Mouse (Mus musculus): ENCODE measurements around the gene Spag16. TPM values are rescaled to one million over a fixed set of nuclear protein-coding genes. Genes with fewer than 3 reads are reported as not detected.

The Spag16 gene
- polyA plus RNA-seq, 1 experiment from 2014 or later = 0.70 TPM

GRCm38 (mm10) chr1:70624803-70625460, 798.2 kb downstream of the Spag16 start:
- Histone ChIP-seq H3K4me2 (replicated peaks) (no peak overlapping the region), H3K9ac (no peak overlapping the region), H3K27ac (no peak overlapping the region), H3K4me3 (no peak overlapping the region), H3K9me3 (no peaks in the 10 kb centered on the region), H3K4me1 (no peaks in the 10 kb centered on the region), H3K27me3 (no peaks in the 10 kb centered on the region), H3K36me3 (no peaks in the 10 kb centered on the region)
- WGBS = 72% methylated on average over 5 of the region's 5 CpGs
- no peak for ATAC-seq (ENCODE audit: low FRiP score, low read depth)

- H3K9ac ChIP-seq = no peak overlapping the region
- no peak overlapping the region for H3K27ac ChIP-seq
- H3K4me1 ChIP-seq = no peaks in the 10 kb centered on the region
- H3K36me3 ChIP-seq = no peaks in the 10 kb centered on the region
- no peaks in the 10 kb centered on the region for H3K27me3 ChIP-seq
- 90% methylated on average over 4 of the region's 4 CpGs for WGBS
- no peak overlapping the region for H3K4me2 ChIP-seq (replicated peaks)
- H3K4me3 ChIP-seq = no peak overlapping the region
- no peaks in the 10 kb centered on the region for H3K9me3 ChIP-seq
- ATAC-seq (ENCODE audit: low FRiP score, low read depth) = no peak
Observed at GRCm38 (mm10) chr1:70652719-70653118, 825.9 kb downstream of the Spag16 start.

GRCm38 (mm10) chr1:70692529-70692928, 865.8 kb downstream of the Spag16 start:
- 85% methylated on average over 2 of the region's 2 CpGs for WGBS
- Histone ChIP-seq H3K36me3 (no peaks in the 10 kb centered on the region), H3K9me3 (no peaks in the 10 kb centered on the region), H3K27me3 (no peaks in the 10 kb centered on the region), H3K4me3 (no peak overlapping the region), H3K4me2 (replicated peaks) (no peak overlapping the region), H3K9ac (no peak overlapping the region), H3K27ac (no peak overlapping the region), H3K4me1 (no peaks in the 10 kb centered on the region)
- ATAC-seq (ENCODE audit: low FRiP score, low read depth) = no peak

- Histone ChIP-seq H3K27me3 (no peaks in the 10 kb centered on the region), H3K27ac (no peak overlapping the region), H3K4me3 (no peak overlapping the region), H3K4me2 (replicated peaks) (no peak overlapping the region), H3K36me3 (no peaks in the 10 kb centered on the region), H3K4me1 (no peaks in the 10 kb centered on the region), H3K9ac (no peak overlapping the region), H3K9me3 (no peaks in the 10 kb centered on the region)
- no peak for ATAC-seq (ENCODE audit: low FRiP score, low read depth)
- 78% methylated on average over 5 of the region's 5 CpGs for WGBS
Observed at GRCm38 (mm10) chr1:70700270-70700669, 873.5 kb downstream of the Spag16 start.

DNA sequence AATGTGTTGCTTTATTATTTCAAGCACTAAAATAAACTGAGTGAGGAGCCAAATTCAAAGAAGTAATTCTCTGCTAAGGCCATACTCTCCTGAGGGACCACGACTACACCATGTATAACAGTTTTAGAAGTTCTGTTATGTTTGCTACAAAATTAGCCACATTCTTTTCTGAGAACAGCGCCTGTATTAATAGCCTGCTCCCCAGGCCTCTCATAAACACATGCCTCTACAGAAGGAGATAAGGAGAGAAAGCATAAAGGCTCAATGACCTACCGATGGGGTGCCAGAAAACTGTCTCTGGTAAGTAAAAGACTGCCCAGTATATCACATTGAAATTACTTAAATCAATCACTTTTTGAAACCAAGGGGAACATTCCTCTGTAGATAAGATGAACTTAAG, 877.2 kb downstream of the Spag16 start:
- no peaks in the 10 kb centered on the region for H3K4me1 ChIP-seq
- no peak for ATAC-seq (ENCODE audit: low FRiP score, low read depth)
- no peak overlapping the region for H3K27ac ChIP-seq
- H3K9ac ChIP-seq = no peak overlapping the region
- no peaks in the 10 kb centered on the region for H3K27me3 ChIP-seq
- 61% methylated on average over 3 of the region's 3 CpGs for WGBS
- H3K36me3 ChIP-seq = no peaks in the 10 kb centered on the region
- no peak overlapping the region for H3K4me3 ChIP-seq
- H3K4me2 ChIP-seq (replicated peaks) = no peak overlapping the region
- no peaks in the 10 kb centered on the region for H3K9me3 ChIP-seq

GRCm38 (mm10) chr1:70705821-70706220, 879.1 kb downstream of the Spag16 start:
- Histone ChIP-seq H3K4me1 (no peaks in the 10 kb centered on the region), H3K9ac (no peak overlapping the region), H3K4me2 (replicated peaks) (no peak overlapping the region), H3K27me3 (no peaks in the 10 kb centered on the region), H3K36me3 (no peaks in the 10 kb centered on the region), H3K9me3 (no peaks in the 10 kb centered on the region), H3K4me3 (no peak overlapping the region), H3K27ac (no peak overlapping the region)
- no peak for ATAC-seq (ENCODE audit: low FRiP score, low read depth)
- 81% methylated on average over 3 of the region's 3 CpGs for WGBS

DNA sequence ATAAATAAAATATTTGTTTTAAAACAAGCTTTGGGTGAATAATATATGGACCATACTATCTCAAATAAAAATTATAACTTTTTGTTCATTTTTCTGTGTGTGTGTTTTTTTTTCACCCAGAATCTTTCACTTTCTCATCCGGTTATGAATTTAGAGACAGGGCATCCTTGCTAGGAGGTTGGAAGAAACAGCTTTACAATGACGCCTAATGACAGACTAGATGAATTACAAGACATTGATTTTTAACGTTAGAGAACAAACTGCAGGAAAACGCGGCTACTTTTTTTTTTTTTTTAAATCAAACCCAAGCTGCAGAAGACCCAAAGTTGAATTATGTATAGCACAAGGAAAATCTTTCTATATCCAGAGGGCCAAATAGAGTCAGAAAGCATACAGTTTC, 898.3 kb downstream of the Spag16 start:
- Histone ChIP-seq H3K27me3 (peaks cover 6% of the 10 kb centered on the region; the same call in 1 of the 2 replicates), H3K36me3 (no peaks in the 10 kb centered on the region), H3K4me3 (no peak overlapping the region), H3K9me3 (no peaks in the 10 kb centered on the region), H3K9ac (no peak overlapping the region), H3K27ac (no peak overlapping the region), H3K4me1 (no peaks in the 10 kb centered on the region), H3K4me2 (replicated peaks) (no peak overlapping the region)
- no peak for ATAC-seq (ENCODE audit: low FRiP score, low read depth)
- WGBS = 66% methylated on average over 5 of the region's 5 CpGs

DNA sequence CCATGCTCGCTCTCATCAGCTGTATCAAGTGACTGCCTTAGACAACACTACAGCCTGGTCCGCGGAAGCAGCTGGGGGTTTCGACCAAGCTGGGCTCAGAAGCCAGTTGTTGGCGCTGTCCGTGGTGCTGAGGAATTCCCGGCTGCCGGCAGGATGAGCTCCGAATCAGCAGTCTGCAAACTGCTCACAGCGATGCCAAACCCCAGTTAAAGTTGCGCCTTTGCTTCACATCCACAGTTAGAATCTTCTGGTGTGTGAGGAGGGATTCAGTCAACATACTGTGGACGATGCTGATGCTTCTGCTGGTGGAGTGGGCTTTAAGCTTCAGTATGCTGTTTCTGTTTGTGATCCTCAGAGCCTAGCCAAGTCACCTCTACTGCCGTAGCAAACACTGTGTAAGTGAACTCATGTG, 898.9 kb downstream of the Spag16 start, which contains the start of gene Vwc2l:
Vwc2l (plus strand) TSS at position 61 of the 412 bp plus-strand sequence.
- Histone ChIP-seq H3K9ac (no peak within 1 kb of the TSS), H3K4me1 (no peaks in the 10 kb centered on the region), H3K4me3 (no peak within 1 kb of the TSS), H3K27me3 (peaks cover 6% of the 10 kb centered on the region; the same call in 1 of the 2 replicates), H3K9me3 (no peaks in the 10 kb centered on the region), H3K4me2 (replicated peaks) (no peak within 1 kb of the TSS), H3K36me3 (no peaks in the 10 kb centered on the region), H3K27ac (no peak within 1 kb of the TSS)
- ATAC-seq (ENCODE audit: low FRiP score, low read depth) = peak; percentile 77
- WGBS = 10% methylated on average over 13 of the region's 13 CpGs

Other genes starting within 250 kb of the Spag16 start
- 3.5 and 4.3 TPM in 2 replicates for gene Ikzf2, start 139.7 kb upstream of the Spag16 start, polyA plus RNA-seq (2015; fragmentation: Nextera tagmentation; extraction: Ambion mirVana)